Mouse (Mus musculus) T-helper 1 cell (primary cell): ENCODE measurements at regions not wholly inside any gene's neighbourhood (a gene's known extent, or its start where the extent isn't known, plus 50 kb on each side); places are given as distances from the start of the nearest gene placed in this dataset.

Experiments
- in situ Hi-C: fragments of 300-600 bp; cut with MboI, MseI; formaldehyde crosslinking; loops from one replicate; pipeline ENCODE4 v1.15.1; 2025; ENCODE audit warnings: high pct_unique_total_duplicates

DNA sequence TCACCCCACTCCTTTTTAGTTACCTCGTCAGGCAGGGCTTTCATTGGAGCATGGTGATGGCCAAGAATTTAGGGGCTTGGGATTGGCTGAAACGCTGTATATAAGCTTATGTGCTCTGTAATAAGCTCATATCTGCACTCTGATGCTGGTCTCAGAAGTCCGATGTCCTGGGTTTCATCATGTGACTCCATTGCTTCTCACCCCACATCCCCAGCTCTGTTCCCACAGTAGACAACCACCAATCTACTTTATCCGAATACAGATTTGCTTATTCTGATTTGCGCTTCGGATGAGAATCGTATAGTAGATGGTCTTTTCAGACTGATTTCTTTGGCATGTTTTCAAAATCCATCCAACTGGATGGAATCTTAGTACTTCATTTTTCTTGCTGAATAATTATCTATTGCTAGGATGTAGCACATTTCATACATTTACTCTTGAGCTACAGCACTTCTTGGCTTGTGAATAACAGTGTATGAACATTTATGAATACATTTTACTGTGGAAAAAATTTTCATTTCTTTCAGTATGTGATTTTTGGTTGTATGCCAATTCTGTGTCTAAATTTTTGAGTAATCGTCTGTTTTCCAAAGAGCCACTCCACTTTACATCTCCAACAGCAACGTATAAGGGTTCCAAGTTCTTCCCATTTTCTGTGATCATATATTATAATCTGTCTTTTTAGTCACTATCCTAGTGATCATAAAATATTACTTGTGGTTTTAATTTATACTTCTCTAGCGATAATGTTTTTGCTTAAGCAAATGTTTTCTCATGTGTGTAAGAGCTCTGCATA, 185.7 kb downstream of the Hace1 start:
- in situ Hi-C loops = no loop called here

DNA sequence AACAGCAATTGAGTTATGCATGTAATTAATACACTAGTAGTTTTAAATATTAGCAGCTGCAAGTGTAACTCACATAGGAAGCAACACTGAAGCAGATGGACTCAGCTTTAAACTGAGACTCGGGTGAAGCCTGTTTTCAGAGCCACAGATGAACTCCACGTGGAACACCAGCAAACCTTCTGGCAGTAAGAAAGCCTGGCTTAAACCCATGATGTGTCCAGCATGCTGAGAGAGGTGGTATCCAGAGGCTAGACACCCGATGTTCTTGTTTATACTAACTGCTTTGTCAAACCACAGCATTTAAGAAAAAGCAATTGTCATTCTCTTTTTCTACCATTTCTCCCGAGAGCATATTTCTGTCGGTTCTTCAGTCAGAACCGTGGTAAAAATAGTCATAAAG, 202.1 kb downstream of the Hace1 start:
- in situ Hi-C loops = no loop called here

GRCm38 (mm10) chr10:45783026-45783425, 205.4 kb downstream of the Hace1 start:
- in situ Hi-C loops = no loop called here

DNA sequence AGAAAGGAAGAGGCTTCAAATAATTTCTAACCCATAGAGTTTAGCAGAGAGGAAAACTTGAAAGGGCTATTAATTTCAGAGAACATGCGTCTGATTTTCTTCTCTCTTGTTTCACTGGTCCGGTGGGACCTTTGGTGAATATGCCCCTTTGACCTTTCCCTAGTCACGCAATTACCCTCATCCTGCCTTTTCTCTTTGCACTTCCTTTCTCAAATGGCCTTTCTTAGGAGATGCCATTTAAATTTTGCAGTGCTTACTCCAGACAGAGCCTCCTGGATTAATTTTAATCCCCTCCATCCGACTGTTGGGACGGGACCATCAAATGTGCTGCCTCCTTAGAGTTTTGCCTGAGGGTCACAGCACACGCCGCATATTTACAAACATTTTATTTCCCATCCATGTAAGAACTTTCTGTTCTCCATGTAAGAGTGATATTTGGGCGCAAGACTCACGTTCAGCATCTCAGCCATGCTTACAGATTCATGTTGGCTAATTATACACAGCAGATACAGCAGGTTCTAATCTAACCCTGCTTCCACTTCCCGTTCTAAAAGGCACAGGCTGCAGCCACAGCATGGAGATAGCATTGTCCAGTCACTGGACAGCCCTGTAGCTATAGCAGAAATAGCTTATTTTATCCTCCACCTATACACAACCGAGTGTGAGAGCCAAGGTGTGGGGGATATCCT, 206.0 kb downstream of the Hace1 start:
- in situ Hi-C loops = no loop called here

GRCm38 (mm10) chr10:45784150-45784479, 206.5 kb downstream of the Hace1 start:
- in situ Hi-C loops = no loop called here

DNA sequence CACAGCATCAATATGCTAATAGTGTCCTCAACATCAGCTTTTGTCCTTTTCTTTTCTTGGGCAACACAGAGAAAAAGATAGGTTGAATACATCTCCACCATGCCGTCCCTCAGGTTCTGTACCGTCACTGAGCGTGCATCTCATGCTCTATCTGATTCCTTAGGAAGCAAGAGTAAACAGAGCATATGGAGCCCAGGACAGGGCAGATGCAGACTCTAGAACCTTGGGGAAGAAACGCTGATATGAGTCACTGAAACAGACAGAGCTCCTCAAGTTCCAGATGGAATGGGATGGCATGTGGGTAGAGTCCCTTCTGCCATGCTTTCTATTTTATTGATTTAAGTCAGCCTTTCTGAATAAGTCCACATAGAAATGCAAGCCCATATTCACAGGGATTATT, 206.9 kb downstream of the Hace1 start:
- in situ Hi-C loops = no loop called here

GRCm38 (mm10) chr10:45788356-45788755, 210.7 kb downstream of the Hace1 start:
- in situ Hi-C loops = no loop called here

GRCm38 (mm10) chr10:45795582-45795981, 218.0 kb downstream of the Hace1 start:
- in situ Hi-C loops = loop anchor here (10.0 kb wide), 1 partner anchor 1521 kb away; no protein-coding TSS in a partner anchor

DNA sequence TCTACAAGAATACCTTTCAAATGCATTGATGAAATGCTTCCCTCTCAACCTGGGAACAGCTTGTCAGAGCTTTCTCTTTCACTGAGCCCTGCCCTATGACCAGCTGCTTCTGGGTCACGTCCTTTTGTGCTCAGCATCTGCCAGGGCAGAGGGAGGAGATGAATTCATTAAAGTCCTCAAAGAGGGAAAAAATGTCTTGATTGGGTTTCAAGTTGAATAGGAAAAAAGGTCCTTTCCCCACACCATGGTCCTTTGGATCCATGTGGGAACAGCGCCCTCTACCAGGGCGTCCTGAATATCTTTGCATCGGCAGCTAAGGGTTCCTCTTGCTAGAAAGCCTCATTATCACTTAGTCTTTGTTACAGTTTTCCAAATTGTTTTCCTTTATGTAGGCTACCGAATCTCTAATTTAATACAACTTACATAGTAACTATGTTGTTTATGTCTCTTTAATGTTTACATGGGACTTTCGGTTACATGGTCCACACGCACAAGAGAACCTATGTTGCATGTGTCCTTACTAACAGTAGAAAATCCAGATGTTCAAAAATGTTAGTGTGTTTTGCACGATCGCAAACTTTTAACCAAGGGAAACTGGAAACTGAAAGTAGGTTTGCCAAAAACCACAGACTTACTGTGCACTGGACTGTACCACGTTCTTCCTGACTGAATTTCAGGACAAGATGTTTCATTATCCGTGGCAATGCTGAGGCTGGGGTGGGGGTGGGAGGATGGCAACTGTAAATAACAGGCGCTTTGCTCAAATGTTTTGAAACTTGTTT, 222.6 kb downstream of the Hace1 start:
- in situ Hi-C loops = no loop called here

- in situ Hi-C loops = no loop called here
These were observed 223.8 kb downstream of the Hace1 start for GRCm38 (mm10) chr10:45801463-45801862.

- in situ Hi-C loops = no loop called here
These were observed 229.6 kb downstream of the Hace1 start for GRCm38 (mm10) chr10:45806984-45807827.

- in situ Hi-C loops = no loop called here
These were observed 234.3 kb downstream of the Hace1 start for GRCm38 (mm10) chr10:45811882-45812281.

GRCm38 (mm10) chr10:45813804-45814203, 236.2 kb downstream of the Hace1 start:
- in situ Hi-C loops = no loop called here

DNA sequence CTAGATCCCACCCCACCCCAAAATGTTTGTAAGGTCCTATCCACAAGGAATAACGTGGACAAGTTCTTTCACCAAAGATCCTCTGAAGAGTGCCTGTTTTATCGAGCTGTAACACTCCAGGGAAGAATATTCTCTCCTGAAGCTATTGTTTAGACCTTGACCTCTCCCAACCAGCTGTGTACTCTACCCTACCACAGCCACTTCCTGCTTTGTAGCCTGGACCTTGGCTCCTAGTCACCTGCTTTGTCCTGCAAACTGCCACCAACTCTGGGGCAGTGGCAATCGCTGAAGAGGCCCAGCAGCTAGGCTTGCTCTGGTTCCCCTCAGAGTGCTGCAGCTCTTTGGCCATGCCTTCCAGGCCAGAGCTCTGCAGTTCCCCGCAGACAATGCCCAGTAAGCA, 239.1 kb downstream of the Hace1 start:
- in situ Hi-C loops = no loop called here

DNA sequence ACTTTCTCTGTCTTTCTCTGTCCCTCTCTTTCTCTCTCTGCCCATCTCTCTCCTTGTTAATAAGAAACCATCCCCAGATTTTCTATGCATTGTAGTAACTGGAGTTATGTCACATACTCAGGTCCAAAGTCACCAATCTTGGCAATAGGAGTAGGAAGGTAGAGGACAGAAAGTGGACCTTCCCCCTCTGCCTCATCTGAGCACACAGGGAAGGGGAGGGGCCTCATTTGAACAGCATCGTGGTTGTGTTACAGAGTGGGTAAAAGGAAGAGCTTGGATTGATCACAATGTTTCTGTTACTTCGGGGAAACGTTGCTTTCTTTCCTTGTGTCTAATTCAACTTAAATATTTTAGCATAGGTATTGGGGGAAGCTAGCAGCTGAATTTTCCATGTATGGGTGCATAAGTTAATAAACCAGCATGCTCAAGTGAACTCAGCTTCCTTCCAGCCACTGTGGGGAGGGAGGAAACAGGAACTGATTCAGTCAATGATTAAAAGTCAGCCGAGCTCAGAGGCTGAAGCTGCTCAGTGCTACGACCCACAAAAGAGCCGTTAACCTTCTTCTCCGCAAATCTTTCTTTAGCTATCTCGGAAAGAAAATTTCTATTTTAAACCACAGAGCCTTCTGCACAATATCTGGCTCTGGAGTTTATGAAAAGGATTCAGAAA, 243.5 kb downstream of the Hace1 start:
- in situ Hi-C loops = no loop called here

DNA sequence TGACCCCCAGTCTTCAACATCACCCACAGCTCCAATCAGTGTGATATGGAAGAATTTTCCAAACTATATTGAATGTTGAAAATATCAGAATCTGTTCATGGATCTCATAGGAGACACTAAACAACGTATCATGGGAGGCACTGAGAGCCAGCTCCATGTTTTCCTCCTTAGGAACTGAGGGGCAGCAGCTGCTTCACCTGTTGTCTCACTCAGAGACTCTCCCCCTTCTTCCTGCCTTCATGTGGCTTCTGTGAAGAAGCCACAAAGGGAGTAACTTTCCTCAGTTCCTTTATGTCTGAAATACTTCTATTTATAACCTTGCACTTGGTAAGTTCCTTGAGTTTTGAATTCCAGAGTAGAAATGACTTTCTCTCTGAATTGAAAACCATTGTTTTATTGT, 244.6 kb downstream of the Hace1 start:
- in situ Hi-C loops = no loop called here

DNA sequence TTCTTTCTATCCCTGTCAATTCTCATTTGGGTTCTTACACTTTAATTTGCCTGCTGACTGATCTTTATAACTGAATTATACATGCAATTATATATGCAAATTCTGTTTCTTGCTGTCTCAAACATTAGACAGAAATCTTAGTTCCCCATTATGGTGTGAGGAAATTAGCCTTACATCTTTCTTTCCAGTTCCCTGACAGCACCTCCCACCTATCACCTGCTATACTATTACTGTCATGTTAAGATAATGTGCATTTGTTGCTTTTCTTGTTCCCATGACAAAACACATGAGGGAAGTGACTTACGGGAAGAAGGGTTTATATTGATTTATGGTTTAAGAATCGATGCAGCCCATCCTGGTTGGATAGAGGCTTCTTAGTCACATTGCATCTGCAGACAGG, 246.0 kb downstream of the Hace1 start:
- in situ Hi-C loops = no loop called here

DNA sequence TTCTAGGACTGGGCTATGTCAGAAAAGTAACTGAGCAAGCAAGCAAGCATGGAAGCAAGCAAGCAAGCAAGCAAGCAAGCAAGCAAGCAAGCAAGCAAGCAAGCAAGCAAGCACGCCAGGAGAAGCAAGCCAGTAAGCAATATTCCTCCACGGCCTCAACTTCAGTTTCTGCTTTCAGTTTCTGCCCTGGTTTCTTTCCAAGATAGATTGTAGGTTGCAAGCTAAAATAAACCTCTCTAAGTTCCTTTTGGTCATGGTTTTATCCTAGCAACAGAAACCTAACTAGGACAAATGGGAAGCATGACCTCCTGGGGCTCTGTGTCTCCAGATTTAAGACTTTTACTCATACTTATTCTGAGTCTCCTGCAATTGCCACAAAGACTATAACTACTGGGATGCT, 271.0 kb downstream of the Hace1 start:
- in situ Hi-C loops = no loop called here

DNA sequence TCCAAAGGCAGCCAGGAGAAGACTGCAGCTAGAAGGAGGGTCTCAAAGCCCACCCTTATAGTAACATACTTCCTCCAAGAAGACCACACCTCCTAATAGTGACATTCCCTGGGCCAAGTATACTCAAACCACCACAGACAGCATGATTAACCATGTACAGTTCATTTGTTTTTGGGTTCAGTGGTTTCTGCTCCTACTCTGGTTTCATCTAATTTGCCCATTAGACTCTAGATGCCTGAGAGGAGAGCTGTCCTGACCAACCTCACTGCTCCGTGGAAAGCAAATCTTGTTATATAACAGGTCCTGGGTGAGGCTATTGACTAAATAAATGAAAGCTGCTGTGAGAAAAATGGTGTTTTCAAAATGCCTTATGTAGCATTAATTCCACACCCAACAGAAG, 272.2 kb downstream of the Hace1 start:
- in situ Hi-C loops = no loop called here

DNA sequence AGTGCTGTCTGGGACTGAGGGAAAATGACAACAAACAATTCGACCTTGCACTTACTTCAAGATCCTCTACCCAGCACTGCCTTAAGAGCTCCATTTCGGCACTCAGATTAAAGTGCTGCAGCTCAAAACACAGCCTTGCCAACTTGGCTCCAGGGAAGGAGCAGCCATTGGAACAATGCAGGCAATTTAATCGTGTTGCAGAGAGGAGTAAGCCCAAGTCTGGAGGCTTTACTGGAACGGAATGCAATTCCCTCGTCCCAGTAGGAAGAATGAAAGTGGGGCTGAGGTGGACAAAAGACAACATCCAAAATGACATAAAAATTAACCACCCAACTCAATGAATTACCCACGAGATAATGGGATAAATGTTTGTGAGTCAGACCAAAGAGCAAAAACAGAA, 273.0 kb downstream of the Hace1 start:
- in situ Hi-C loops = no loop called here

- in situ Hi-C loops = no loop called here
These were observed 275.1 kb downstream of the Hace1 start for GRCm38 (mm10) chr10:45852688-45853087.
